Mouse (Mus musculus) limb, embryonic 14.5 days (tissue): Measurements from ENCODE around the gene Nme7. TPM values are rescaled to one million over a fixed set of nuclear protein-coding genes. Genes with fewer than 3 reads are reported as not detected.

Experiments used
- ATAC-seq: fragments of 200-750 bp; cut with Nextera tagmentation; 2 replicates; pipeline ENCODE4 v1.8.0; 2017; ENCODE audit warnings: low read depth, moderate number of reproducible peaks, moderate TSS enrichment; ENCODE audit not compliant: low FRiP score
- DNase-seq: peaks from one replicate; pipeline ENCODE4 v3.0.0-alpha.2; 2015; ENCODE audit warnings: low spot score
- H3K27ac ChIP-seq: fragments of 300-500 bp; sonication (generic); replicated peaks from 2 replicates; pipeline ENCODE4 v1.5.1; 2014; ENCODE audit warnings: low read depth, mild to moderate bottlenecking, low read length, moderate library complexity, mixed read lengths
- H3K27me3 ChIP-seq: fragments of 300-500 bp; sonication (generic); 2 replicates; pipeline ENCODE4 v1.6.1; 2014; ENCODE audit warnings: low read length, mixed read lengths; ENCODE audit not compliant: control insufficient read depth, insufficient read depth
- H3K36me3 ChIP-seq: fragments of 300-500 bp; sonication (generic); 2 replicates; pipeline ENCODE4 v1.6.1; 2014; ENCODE audit warnings: mild to moderate bottlenecking, low read length, moderate library complexity, mixed read lengths; ENCODE audit not compliant: control insufficient read depth, insufficient read depth
- H3K4me1 ChIP-seq: fragments of 300-500 bp; sonication (generic); 2 replicates; pipeline ENCODE4 v1.6.1; 2014; ENCODE audit warnings: antibody characterized with exemption, low read length, mixed read lengths; ENCODE audit not compliant: control insufficient read depth, insufficient read depth
- H3K4me2 ChIP-seq: fragments of 300-500 bp; sonication (generic); replicated peaks from 2 replicates; pipeline ENCODE4 v1.6.1; 2014; ENCODE audit warnings: low read depth, mild to moderate bottlenecking, low read length, moderate library complexity; ENCODE audit not compliant: severe bottlenecking
- H3K4me3 ChIP-seq: fragments of 300-500 bp; sonication (generic); replicated peaks from 2 replicates; pipeline ENCODE4 v1.5.1; 2014; ENCODE audit warnings: low read length
- H3K9ac ChIP-seq: fragments of 300-500 bp; sonication (generic); 2 replicates; pipeline ENCODE4 v1.6.1; 2014; ENCODE audit warnings: mild to moderate bottlenecking, low read depth, low read length, moderate library complexity; ENCODE audit not compliant: severe bottlenecking
- H3K9me3 ChIP-seq: fragments of 300-500 bp; sonication (generic); 2 replicates; pipeline ENCODE4 v1.6.1; 2016; ENCODE audit warnings: low read length; ENCODE audit not compliant: control insufficient read depth
- POLR2A ChIP-seq: fragments of 200-500 bp; IDR thresholded peaks from 2 replicates; pipeline ENCODE4 v1.8.0; 2012; ENCODE audit warnings: inconsistent platforms, mild to moderate bottlenecking, moderate library complexity, borderline replicate concordance; ENCODE audit not compliant: insufficient read depth, insufficient read length; ENCODE audit errors: extremely low read depth
- WGBS: fragments of 180-500 bp; shearing (Covaris S2); extraction: QIAGEN DNeasy Blood & Tissue Kit; methylation state at CpG from one replicate; pipeline ENCODE4 v1.1.7; 2014; 5-methylcytosine and 5-hydroxymethylcytosine counted together
- polyA plus RNA-seq, 2 experiments: library from polyadenylated mRNA; depleted of rRNA in 1 of 2; stranded (reverse) in 1 of 2; unstranded in 1 of 2; fragments of >200 nt; fragmentation: Nextera tagmentation in 1 of 2; extraction: Ambion mirVana in 1 of 2; gene quantifications; 2 replicates each; pipeline versions ENCODE4 v1.2.1 to v1.2.3; 2012 to 2014

Nme7 gene
- polyA plus RNA-seq, 2 experiments, result 22.1 to 31.2 TPM

GRCm38 (mm10) chr1:164447521-164447920, 143.6 kb downstream of the Nme7 start:
- H3K4me2 ChIP-seq, result no peak overlapping the region
- H3K9me3 ChIP-seq, result no peaks in the 10 kb centered on the region
- no peak for TF ChIP-seq POLR2A
- no peaks in the 10 kb centered on the region; the same call in 1 of the 2 replicates for H3K36me3 ChIP-seq
- no peak for ATAC-seq
- H3K9ac ChIP-seq, result no peak overlapping the region
- no peak overlapping the region for H3K27ac ChIP-seq
- H3K4me3 ChIP-seq, result no peak overlapping the region
- no peaks in the 10 kb centered on the region for H3K27me3 ChIP-seq
- WGBS, result 86% methylated on average over 6 of the region's 6 CpGs
- DNase-seq, result no peak
- H3K4me1 ChIP-seq, result no peaks in the 10 kb centered on the region

GRCm38 (mm10) chr1:164449626-164450025, 145.7 kb downstream of the Nme7 start:
- ATAC-seq (no peak), DNase-seq (no peak)
- Histone ChIP-seq H3K9ac (no peak overlapping the region), H3K4me1 (peaks cover 3% of the 10 kb centered on the region; the same call in 1 of the 2 replicates), H3K4me3 (no peak overlapping the region), H3K4me2 (no peak overlapping the region), H3K36me3 (no peaks in the 10 kb centered on the region), H3K9me3 (no peaks in the 10 kb centered on the region), H3K27me3 (peaks cover under 1% of the 10 kb centered on the region; the same call in 1 of the 2 replicates), H3K27ac (no peak overlapping the region)
- TF ChIP-seq POLR2A, result no peak
- WGBS, result 81% methylated on average over 8 of the region's 8 CpGs

GRCm38 (mm10) chr1:164450231-164450630, 146.3 kb downstream of the Nme7 start:
- Histone ChIP-seq H3K9me3 (no peaks in the 10 kb centered on the region), H3K27ac (no peak overlapping the region), H3K4me3 (no peak overlapping the region), H3K9ac (no peak overlapping the region), H3K4me2 (no peak overlapping the region), H3K36me3 (no peaks in the 10 kb centered on the region), H3K27me3 (peaks cover 6% of the 10 kb centered on the region; the same call in 1 of the 2 replicates), H3K4me1 (peaks cover 6% of the 10 kb centered on the region; the same call in 1 of the 2 replicates)
- no peak for ATAC-seq
- DNase-seq, result no peak
- TF ChIP-seq POLR2A, result no peak
- WGBS, result 84% methylated on average over 4 of the region's 4 CpGs

GRCm38 (mm10) chr1:164450644-164451043, 146.7 kb downstream of the Nme7 start:
- Histone ChIP-seq H3K27me3 (peaks cover 6% of the 10 kb centered on the region; the same call in 1 of the 2 replicates), H3K4me2 (no peak overlapping the region), H3K36me3 (no peaks in the 10 kb centered on the region), H3K4me3 (no peak overlapping the region), H3K27ac (no peak overlapping the region), H3K9ac (no peak overlapping the region), H3K9me3 (no peaks in the 10 kb centered on the region), H3K4me1 (peaks cover 6% of the 10 kb centered on the region; the same call in 1 of the 2 replicates)
- DNase-seq (no peak), ATAC-seq (no peak)
- no peak for TF ChIP-seq POLR2A
- WGBS, result 81% methylated on average over 4 of the region's 4 CpGs

DNA sequence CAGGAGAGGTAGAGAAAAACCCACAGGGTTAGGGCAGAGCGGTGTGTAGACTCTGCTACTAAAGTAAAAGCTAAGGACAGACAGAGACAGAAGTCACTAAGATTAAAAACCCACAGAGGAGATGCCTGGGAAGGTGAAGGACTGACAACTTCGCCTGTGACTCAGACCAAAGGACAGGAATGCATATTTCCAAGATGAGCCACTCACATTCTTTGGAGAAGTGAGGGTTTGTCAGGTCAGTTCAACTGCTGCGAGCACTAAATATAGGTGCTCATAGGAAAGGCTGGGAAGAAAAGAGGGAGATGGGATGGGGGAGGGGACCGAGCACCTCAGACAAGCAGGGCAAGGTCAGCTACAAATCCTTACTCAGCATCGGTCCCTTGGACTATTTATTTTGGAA, 147.4 kb downstream of the Nme7 start:
- no peak overlapping the region for H3K9ac ChIP-seq
- H3K4me2 ChIP-seq, result no peak overlapping the region
- peaks cover 9% of the 10 kb centered on the region for H3K27me3 ChIP-seq
- ATAC-seq (no peak), DNase-seq (no peak)
- no peak overlapping the region for H3K4me3 ChIP-seq
- no peak for TF ChIP-seq POLR2A
- H3K9me3 ChIP-seq, result no peaks in the 10 kb centered on the region
- no peak overlapping the region for H3K27ac ChIP-seq
- H3K4me1 ChIP-seq, result peaks cover 6% of the 10 kb centered on the region; the same call in 1 of the 2 replicates
- 85% methylated on average over 5 of the region's 5 CpGs for WGBS
- H3K36me3 ChIP-seq, result no peaks in the 10 kb centered on the region

- ATAC-seq (no peak), DNase-seq (no peak)
- Histone ChIP-seq H3K4me1 (peaks cover 6% of the 10 kb centered on the region), H3K27ac (no peak overlapping the region), H3K27me3 (peaks cover 16% of the 10 kb centered on the region), H3K4me3 (no peak overlapping the region), H3K9me3 (no peaks in the 10 kb centered on the region), H3K4me2 (no peak overlapping the region), H3K36me3 (no peaks in the 10 kb centered on the region), H3K9ac (no peak overlapping the region)
- WGBS, result 77% methylated on average over 6 of the region's 6 CpGs
- TF ChIP-seq POLR2A, result no peak
These were observed 148.7 kb downstream of the Nme7 start for GRCm38 (mm10) chr1:164452580-164452979.
